Mouse (Mus musculus): Measurements from ENCODE around the gene Snrnp200. TPM values are rescaled to one million over a fixed set of nuclear protein-coding genes. Genes with fewer than 3 reads are reported as not detected.
A peak's percentile ranks its signal among the peaks of the same experiment; 100 is the strongest.
"Not testable (repeated sequence)": the region's sequence is repeated elsewhere in the genome, so short reads cannot be mapped to it uniquely, and the experiment has no call there.

Gene Snrnp200
- total RNA-seq (2021): 10 to 100 TPM; 87.1 to 94.9 TPM
- long read RNA-seq, experiment 1, full-length matches to known transcripts: 53 of 101 reads
- long read RNA-seq, experiment 1, partial matches to known transcripts: 41 of 101 reads
- long read RNA-seq, experiment 1, other reads (novel, unspliced or antisense): 7 of 101 reads
- long read RNA-seq, experiment 2, full-length matches to known transcripts: 46 of 88 reads
- long read RNA-seq, experiment 2, partial matches to known transcripts: 25 of 88 reads
- long read RNA-seq, experiment 2, other reads (novel, unspliced or antisense): 17 of 88 reads

GRCm38 (mm10) chr2:127207547-127208451 lies at the start of gene Snrnp200, which contains the start of gene 1810024B03Rik:
Snrnp200 (plus strand) TSS chr2:127208386.
1810024B03Rik (minus strand) TSS chr2:127208280.
- DNase-seq (ENCODE audit: extremely low spot score in 1 of 2, low spot score in 2 of 2): peak; percentile 91 to 94
- no peak for TF ChIP-seq CTCF (IDR thresholded peaks at IDR 0.05)
- intact Hi-C loops (cut with DNase I): loop anchor here (2.0 to 10.0 kb wide), 3 partner anchors 25 to 113 kb away; partner anchors contain the start of genes Ciao1 and Tmem127
- H3K4me3 ChIP-seq: peak within 1 kb of the TSS; percentile 65
- peak within 1 kb of the TSS; percentile 85 for H3K27ac ChIP-seq

DNA sequence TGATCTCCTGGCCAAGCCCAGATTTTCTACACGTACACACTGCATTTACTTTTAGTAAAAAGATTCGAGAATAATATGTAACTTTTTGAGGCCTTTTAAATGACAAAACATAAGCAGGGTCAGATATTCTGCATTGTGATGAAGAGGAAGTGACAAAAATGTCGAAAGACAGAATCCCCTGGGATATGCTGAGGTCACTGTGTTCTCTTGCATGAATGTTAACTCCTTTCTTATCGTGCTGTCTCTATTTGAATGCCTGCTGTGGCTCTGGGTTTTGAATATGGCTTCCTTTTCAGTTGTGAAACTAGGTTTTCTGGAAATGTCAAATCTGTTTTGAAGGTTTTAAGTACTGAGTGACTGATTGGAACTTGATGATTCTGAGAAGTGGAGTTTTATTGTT lies 42.5 kb upstream of the Snrnp200 start:
- TF ChIP-seq CTCF (IDR thresholded peaks at IDR 0.05): no peak
- Histone ChIP-seq H3K27ac (no peak overlapping the region), H3K4me3 (no peak overlapping the region)
- intact Hi-C loops (cut with DNase I): loop anchor here (1.0 kb wide), 1 partner anchor 40 kb away; no protein-coding TSS in a partner anchor
- DNase-seq (ENCODE audit: extremely low spot score in 1 of 2, low spot score in 2 of 2): no peak

DNA sequence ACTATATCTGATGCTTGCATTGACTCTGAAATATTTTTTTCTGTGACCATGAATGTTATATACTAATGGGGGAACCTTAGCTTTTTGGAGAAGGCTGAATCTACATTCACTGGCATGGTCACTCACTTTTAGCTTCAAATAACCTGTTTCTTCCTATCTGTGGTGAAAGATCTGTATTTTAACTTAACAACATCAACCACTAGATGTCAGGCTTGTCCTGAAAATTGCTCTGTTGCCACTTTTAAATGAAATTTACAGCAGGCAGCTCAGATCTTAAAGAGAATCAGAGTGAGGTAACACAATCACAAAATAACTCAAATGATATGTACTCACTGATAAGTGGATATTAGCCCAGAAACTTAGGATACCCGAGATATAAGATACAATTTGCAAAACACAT lies 41.9 kb upstream of the Snrnp200 start:
- not testable (repeated sequence) for H3K27ac ChIP-seq; H3K4me3 ChIP-seq; DNase-seq (ENCODE audit: extremely low spot score in 1 of 2, low spot score in 2 of 2)
- TF ChIP-seq CTCF (IDR thresholded peaks at IDR 0.05): peak; percentile 60
- intact Hi-C loops (cut with DNase I): loop anchor here (1.0 kb wide), 1 partner anchor 39 kb away; no protein-coding TSS in a partner anchor

- peak; percentile 65 to 82 for DNase-seq (ENCODE audit: extremely low spot score in 1 of 2, low spot score in 2 of 2)
- intact Hi-C loops (cut with DNase I): loop anchor here (2.0 kb wide), 1 partner anchor 26 kb away; the partner anchor contains the start of genes 1810024B03Rik and Snrnp200
- TF ChIP-seq CTCF (IDR thresholded peaks at IDR 0.05): no peak
Observed at GRCm38 (mm10) chr2:127182598-127183381, 25.4 kb upstream of the Snrnp200 start.

GRCm38 (mm10) chr2:127189574-127189973 lies 18.6 kb upstream of the Snrnp200 start:
- DNase-seq (ENCODE audit: extremely low spot score in 1 of 2, low spot score in 2 of 2): no peak
- intact Hi-C loops (cut with DNase I): no loop called here
- no peak overlapping the region for H3K27ac ChIP-seq
- TF ChIP-seq CTCF (IDR thresholded peaks at IDR 0.05): no peak
- no peak overlapping the region for H3K4me3 ChIP-seq

More at GRCm38 (mm10) chr2:127182598-127183381, 25.4 kb upstream of the Snrnp200 start:
- Histone ChIP-seq H3K27ac (peak overlapping the region; percentile 78), H3K4me3 (peak overlapping the region; percentile 70)

DNA sequence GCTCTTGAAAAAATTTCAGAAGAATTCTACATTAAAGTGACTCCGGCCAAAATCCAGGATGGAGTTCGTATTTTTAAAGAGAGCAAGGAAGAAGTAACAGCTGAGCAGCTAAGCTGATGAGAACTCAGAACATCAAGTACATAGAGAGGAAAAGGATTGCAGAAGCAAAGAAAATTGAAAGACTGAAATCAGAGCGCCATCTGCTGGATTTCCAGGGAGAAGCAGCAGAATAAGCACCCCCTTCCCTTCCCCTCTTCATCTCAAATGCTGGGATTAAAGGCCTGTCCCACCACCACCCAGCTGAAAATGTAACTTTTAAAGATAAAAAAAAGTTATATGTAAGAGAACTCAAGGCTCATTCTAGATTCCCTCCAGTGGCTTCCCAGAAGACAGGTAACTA lies 3.3 kb upstream of the Snrnp200 start:
- Histone ChIP-seq H3K27ac (no peak overlapping the region), H3K4me3 (no peak overlapping the region)
- intact Hi-C loops (cut with DNase I): loop anchor here (1.0 to 10.0 kb wide), 2 partner anchors 39 to 110 kb away; no protein-coding TSS in a partner anchor
- TF ChIP-seq CTCF (IDR thresholded peaks at IDR 0.05): peak; percentile 90
- peak; percentile 38 to 69 for DNase-seq (ENCODE audit: extremely low spot score in 1 of 2, low spot score in 2 of 2)

- H3K27ac ChIP-seq; H3K4me3 ChIP-seq; DNase-seq (ENCODE audit: extremely low spot score in 1 of 2, low spot score in 2 of 2): not testable (repeated sequence)
- intact Hi-C loops (cut with DNase I): loop anchor here (1.0 to 10.0 kb wide), 2 partner anchors 40 to 111 kb away; no protein-coding TSS in a partner anchor
Observed at GRCm38 (mm10) chr2:127205936-127206335, 2.2 kb upstream of the Snrnp200 start.

- Histone ChIP-seq H3K4me3 (no peak overlapping the region), H3K27ac (no peak overlapping the region)
- TF ChIP-seq CTCF (IDR thresholded peaks at IDR 0.05): no peak
- DNase-seq (ENCODE audit: extremely low spot score in 1 of 2, low spot score in 2 of 2): no peak
- intact Hi-C loops (cut with DNase I): loop anchor here (10.0 kb wide), 1 partner anchor 112 kb away; no protein-coding TSS in a partner anchor
Observed at GRCm38 (mm10) chr2:127206916-127207315, 1.3 kb upstream of the Snrnp200 start.

DNA sequence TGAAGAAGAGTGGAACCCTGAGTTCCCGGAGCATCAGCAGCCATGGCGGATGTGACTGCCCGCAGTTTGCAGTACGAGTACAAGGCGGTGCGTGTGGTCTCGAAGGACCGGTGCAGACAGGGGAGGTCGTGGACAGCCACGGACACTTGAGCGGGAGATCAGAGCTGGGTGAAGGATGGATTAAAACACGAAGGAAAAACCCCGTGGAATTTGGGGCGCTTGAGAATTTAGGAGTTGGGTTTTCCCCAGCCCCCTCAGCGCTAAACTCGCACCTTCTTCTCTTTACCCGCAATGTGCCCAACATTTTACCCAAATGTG lies 225 bp downstream of the Snrnp200 start:
- H3K27ac ChIP-seq: peak overlapping the region; percentile 85

GRCm38 (mm10) chr2:127210701-127211100 lies 2.5 kb downstream of the Snrnp200 start:
- no peak overlapping the region for H3K27ac ChIP-seq
- TF ChIP-seq CTCF (IDR thresholded peaks at IDR 0.05): no peak
- H3K4me3 ChIP-seq: no peak overlapping the region
- no peak for DNase-seq (ENCODE audit: extremely low spot score in 1 of 2, low spot score in 2 of 2)
- intact Hi-C loops (cut with DNase I): loop anchor here (5.0 to 10.0 kb wide), 2 partner anchors 203 to 476 kb away; partner anchors contain the start of gene Ap4e1

More for the DNA sequence above, 225 bp downstream of the Snrnp200 start:
- TF ChIP-seq CTCF (IDR thresholded peaks at IDR 0.05): no peak
- intact Hi-C loops (cut with DNase I): loop anchor here (2.0 to 10.0 kb wide), 3 partner anchors 26 to 114 kb away; partner anchors contain the start of genes Ciao1 and Tmem127
- no peak for DNase-seq (ENCODE audit: extremely low spot score in 1 of 2, low spot score in 2 of 2)
- H3K4me3 ChIP-seq: peak overlapping the region; percentile 65

DNA sequence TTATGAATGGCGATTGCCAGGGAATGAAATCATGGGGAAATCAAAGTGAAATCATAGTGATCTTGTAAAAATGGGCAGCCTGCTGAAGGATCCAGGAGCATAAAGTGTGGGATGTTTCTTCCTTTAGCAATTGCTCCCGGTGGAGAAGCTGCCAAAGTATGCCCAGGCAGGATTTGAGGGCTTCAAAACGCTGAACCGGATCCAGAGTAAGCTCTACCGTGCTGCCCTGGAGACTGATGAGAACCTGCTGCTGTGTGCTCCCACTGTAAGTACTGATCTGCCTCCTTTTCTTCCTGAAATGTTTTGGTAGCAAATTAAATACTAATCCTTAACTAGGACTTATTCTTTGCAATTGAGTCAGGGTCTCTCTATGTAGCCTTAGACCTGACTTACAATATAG lies 9.6 kb downstream of the Snrnp200 start:
- intact Hi-C loops (cut with DNase I): loop anchor here (10.0 kb wide), 1 partner anchor 483 kb away; no protein-coding TSS in a partner anchor
- no peak for DNase-seq (ENCODE audit: extremely low spot score in 1 of 2, low spot score in 2 of 2)
- no peak for TF ChIP-seq CTCF (IDR thresholded peaks at IDR 0.05)
- H3K27ac ChIP-seq: no peak overlapping the region
- H3K4me3 ChIP-seq: no peak overlapping the region

All from left cerebral cortex, adult 2 months (tissue).